Mouse (Mus musculus) myocyte (in vitro differentiated cells): ENCODE data around the gene Ovca2. TPM values are rescaled to one million over a fixed set of nuclear protein-coding genes. Genes with fewer than 3 reads are reported as not detected.

Experiments
- H3K27me3 ChIP-seq: one replicate; pipeline ENCODE4 v1.6.1; 2011; ENCODE audit not compliant: control insufficient read depth, insufficient read depth, insufficient read length
- H3K36me3 ChIP-seq: one replicate; pipeline ENCODE4 v1.6.1; 2011; ENCODE audit not compliant: control insufficient read depth, insufficient read depth
- H3K4me2 ChIP-seq: one replicate; pipeline ENCODE4 v1.6.1; 2011; ENCODE audit warnings: low read depth, control low read depth
- H3K4me3 ChIP-seq: one replicate; pipeline ENCODE4 v1.5.1; 2011; ENCODE audit warnings: mild to moderate bottlenecking, control low read depth, moderate library complexity
- H3K79me2 ChIP-seq: one replicate; pipeline ENCODE4 v1.6.1; 2011; ENCODE audit not compliant: control insufficient read depth, insufficient read depth
- H3ac ChIP-seq: one replicate; pipeline ENCODE4 v1.6.1; 2011; ENCODE audit not compliant: control insufficient read depth, insufficient read length
- CEBPB ChIP-seq: IDR thresholded peaks from 2 replicates; pipeline ENCODE4 v1.6.1; 2011; ENCODE audit warnings: mild to moderate bottlenecking, moderate library complexity; ENCODE audit not compliant: poor library complexity, insufficient read depth, severe bottlenecking
- E2F4 ChIP-seq: IDR thresholded peaks from one replicate; pipeline ENCODE4 v1.6.1; 2011; ENCODE audit warnings: mild to moderate bottlenecking, control low read depth, moderate library complexity; ENCODE audit not compliant: insufficient read depth
- MAX ChIP-seq: IDR thresholded peaks from one replicate; pipeline ENCODE4 v1.6.1; 2011; ENCODE audit warnings: low read depth, mild to moderate bottlenecking, control low read depth
- MYOD1 ChIP-seq, 3 experiments: IDR thresholded peaks; one replicate each; pipeline ENCODE4 v1.6.1; 2011; ENCODE audit warnings: control low read depth in 2 of 3, low read depth in 2 of 3, mild to moderate bottlenecking in 2 of 3, moderate library complexity in 1 of 3; ENCODE audit not compliant: insufficient read length in 2 of 3, control insufficient read depth in 1 of 3
- MYOG ChIP-seq, 3 experiments: IDR thresholded peaks; one replicate each; pipeline ENCODE4 v1.6.1; 2011; ENCODE audit warnings: control low read depth in 2 of 3, low read depth in 2 of 3, mild to moderate bottlenecking in 2 of 3; ENCODE audit not compliant: insufficient read length in 2 of 3, control insufficient read depth in 1 of 3, insufficient read depth in 1 of 3
- POLR2A ChIP-seq: IDR thresholded peaks from one replicate; pipeline ENCODE4 v1.6.1; 2011; ENCODE audit warnings: low read depth, mild to moderate bottlenecking, control low read depth, moderate library complexity; ENCODE audit not compliant: insufficient read length
- POLR2AphosphoS2 ChIP-seq: IDR thresholded peaks from one replicate; pipeline ENCODE4 v1.6.1; 2011; ENCODE audit warnings: low read depth, control low read depth; ENCODE audit not compliant: insufficient read length
- REST ChIP-seq: IDR thresholded peaks from one replicate; pipeline ENCODE4 v1.6.1; 2011; ENCODE audit warnings: mild to moderate bottlenecking, control low read depth, moderate library complexity; ENCODE audit not compliant: insufficient read depth, insufficient read length
- SRF ChIP-seq: IDR thresholded peaks from one replicate; pipeline ENCODE4 v1.6.1; 2011; ENCODE audit warnings: low read depth; ENCODE audit not compliant: control insufficient read depth, insufficient read length
- TCF12 ChIP-seq: IDR thresholded peaks from one replicate; pipeline ENCODE4 v1.6.1; 2011; ENCODE audit warnings: mild to moderate bottlenecking, control low read depth; ENCODE audit not compliant: poor library complexity, insufficient read depth, severe bottlenecking
- TCF3 ChIP-seq: IDR thresholded peaks from one replicate; pipeline ENCODE4 v1.6.1; 2011; ENCODE audit warnings: low read depth, control low read depth; ENCODE audit not compliant: insufficient read length
- USF1 ChIP-seq: IDR thresholded peaks from one replicate; pipeline ENCODE4 v1.6.1; 2011; ENCODE audit warnings: low read depth, mild to moderate bottlenecking, control low read depth, moderate library complexity
- polyA plus RNA-seq: library from polyadenylated mRNA; unstranded; fragments of >200 nt; fragmentation: generic; extraction: Trizol; gene quantifications from one replicate; pipeline ENCODE4 v1.2.1, GENCODE M21; 2012; ENCODE audit warnings: missing spikeins

The Ovca2 gene
- polyA plus RNA-seq, 1 experiment = 12.2 TPM

GRCm38 (mm10) chr11:75161417-75162008 is 17.1 kb downstream of the Ovca2 start:
- H3K36me3 ChIP-seq = no peaks in the 10 kb centered on the region

GRCm38 (mm10) chr11:75160954-75161353 is 17.7 kb downstream of the Ovca2 start:
- H3K4me2 ChIP-seq = no peak overlapping the region
- H3K36me3 ChIP-seq = no peaks in the 10 kb centered on the region
- TF ChIP-seq MYOG (IDR thresholded peaks at IDR 0.05; ENCODE audit: control insufficient read depth in 1 of 3, insufficient read depth in 1 of 3, insufficient read length in 2 of 3, low read depth in 2 of 3) = no peak
- no peak for TF ChIP-seq POLR2AphosphoS2
- no peak for TF ChIP-seq POLR2A
- no peak for TF ChIP-seq SRF
- TF ChIP-seq CEBPB = no peak
- no peak for TF ChIP-seq TCF3
- no peak for TF ChIP-seq USF1
- TF ChIP-seq MYOD1 (IDR thresholded peaks at IDR 0.05; ENCODE audit: control insufficient read depth in 1 of 3, insufficient read length in 2 of 3, low read depth in 2 of 3) = no peak
- TF ChIP-seq TCF12 = no peak
- no peak for TF ChIP-seq MAX
- TF ChIP-seq REST = no peak
- TF ChIP-seq E2F4 = no peak
- no peaks in the 10 kb centered on the region for H3K27me3 ChIP-seq
- no peaks in the 10 kb centered on the region for H3K79me2 ChIP-seq
- H3ac ChIP-seq = no peak overlapping the region
- H3K4me3 ChIP-seq = no peak overlapping the region

More at GRCm38 (mm10) chr11:75161417-75162008, 17.1 kb downstream of the Ovca2 start:
- H3K4me3 ChIP-seq = no peak overlapping the region
- TF ChIP-seq SRF = no peak
- TF ChIP-seq POLR2A = no peak
- TF ChIP-seq MAX = no peak
- TF ChIP-seq TCF12 = no peak
- peak in 2 of 3 experiments; percentile 44 to 75 for TF ChIP-seq MYOG (IDR thresholded peaks at IDR 0.05; ENCODE audit: control insufficient read depth in 1 of 3, insufficient read depth in 1 of 3, insufficient read length in 2 of 3, low read depth in 2 of 3)
- TF ChIP-seq REST = no peak
- no peak for TF ChIP-seq POLR2AphosphoS2
- TF ChIP-seq CEBPB = no peak
- peak in 2 of 3 experiments; percentile 45 to 77 for TF ChIP-seq MYOD1 (IDR thresholded peaks at IDR 0.05; ENCODE audit: control insufficient read depth in 1 of 3, insufficient read length in 2 of 3, low read depth in 2 of 3)
- TF ChIP-seq TCF3 = no peak
- TF ChIP-seq USF1 = no peak
- TF ChIP-seq E2F4 = no peak
- H3K27me3 ChIP-seq = no peaks in the 10 kb centered on the region
- no peak overlapping the region for H3K4me2 ChIP-seq
- no peak overlapping the region for H3ac ChIP-seq
- no peaks in the 10 kb centered on the region for H3K79me2 ChIP-seq

GRCm38 (mm10) chr11:75159564-75159963 is 19.1 kb downstream of the Ovca2 start:
- TF ChIP-seq USF1 (no peak), CEBPB (no peak), POLR2A (no peak)
- Histone ChIP-seq H3K27me3 (no peaks in the 10 kb centered on the region), H3K4me3 (no peak overlapping the region), H3ac (no peak overlapping the region), H3K79me2 (no peaks in the 10 kb centered on the region), H3K36me3 (no peaks in the 10 kb centered on the region), H3K4me2 (no peak overlapping the region)

- H3K27me3 ChIP-seq = no peaks in the 10 kb centered on the region
- H3K79me2 ChIP-seq = no peaks in the 10 kb centered on the region
- H3K4me3 ChIP-seq = no peak overlapping the region
- no peak overlapping the region for H3ac ChIP-seq
- no peaks in the 10 kb centered on the region for H3K36me3 ChIP-seq
- H3K4me2 ChIP-seq = no peak overlapping the region
- no peak for TF ChIP-seq MYOD1 (IDR thresholded peaks at IDR 0.05; ENCODE audit: control insufficient read depth in 1 of 3, insufficient read length in 2 of 3, low read depth in 2 of 3)
- no peak for TF ChIP-seq MAX
- no peak for TF ChIP-seq POLR2A
- TF ChIP-seq REST = no peak
- TF ChIP-seq POLR2AphosphoS2 = no peak
- TF ChIP-seq SRF = no peak
- TF ChIP-seq MYOG (IDR thresholded peaks at IDR 0.05; ENCODE audit: control insufficient read depth in 1 of 3, insufficient read depth in 1 of 3, insufficient read length in 2 of 3, low read depth in 2 of 3) = no peak
- TF ChIP-seq USF1 = no peak
- no peak for TF ChIP-seq E2F4
- TF ChIP-seq CEBPB = no peak
- no peak for TF ChIP-seq TCF3
- no peak for TF ChIP-seq TCF12
Observed at GRCm38 (mm10) chr11:75158432-75158831, 20.2 kb downstream of the Ovca2 start.

GRCm38 (mm10) chr11:75157901-75158300 is 20.7 kb downstream of the Ovca2 start:
- H3K4me2 ChIP-seq = no peak overlapping the region
- H3ac ChIP-seq = no peak overlapping the region
- H3K79me2 ChIP-seq = no peaks in the 10 kb centered on the region
- no peaks in the 10 kb centered on the region for H3K36me3 ChIP-seq
- H3K27me3 ChIP-seq = no peaks in the 10 kb centered on the region
- H3K4me3 ChIP-seq = no peak overlapping the region
- no peak for TF ChIP-seq REST
- TF ChIP-seq E2F4 = no peak
- TF ChIP-seq MAX = no peak
- no peak for TF ChIP-seq MYOG (IDR thresholded peaks at IDR 0.05; ENCODE audit: control insufficient read depth in 1 of 3, insufficient read depth in 1 of 3, insufficient read length in 2 of 3, low read depth in 2 of 3)
- no peak for TF ChIP-seq USF1
- no peak for TF ChIP-seq POLR2AphosphoS2
- no peak for TF ChIP-seq TCF3
- no peak for TF ChIP-seq POLR2A
- TF ChIP-seq SRF = no peak
- no peak for TF ChIP-seq TCF12
- no peak for TF ChIP-seq CEBPB
